Mouse (Mus musculus) spleen, adult 2 months (tissue): ENCODE data around the gene Zbtb42. TPM values are rescaled to one million over a fixed set of nuclear protein-coding genes. Genes with fewer than 3 reads are reported as not detected.

ENCODE experiments used
- DNase-seq, 2 experiments: peaks; one replicate each; pipeline versions ENCODE4 v3.0.0 to v3.0.0-alpha.2; 2012 to 2021; ENCODE audit warnings: low spot score in 2 of 2, low read depth in 1 of 2
- H3K27ac ChIP-seq: fragments of 200-500 bp; 2 replicates; pipeline ENCODE4 v1.5.1; 2012; ENCODE audit warnings: low read length, inconsistent platforms; ENCODE audit not compliant: insufficient read depth
- H3K27me3 ChIP-seq: fragments of 200-500 bp; 2 replicates; pipeline ENCODE4 v1.6.1; 2012; ENCODE audit warnings: mild to moderate bottlenecking, moderate library complexity, low read length, inconsistent platforms; ENCODE audit not compliant: control insufficient read depth, insufficient read depth
- H3K36me3 ChIP-seq: fragments of 200-500 bp; 2 replicates; pipeline ENCODE4 v1.6.1; 2012; ENCODE audit warnings: mild to moderate bottlenecking, low read length, inconsistent platforms; ENCODE audit not compliant: control insufficient read depth, insufficient read depth
- H3K4me1 ChIP-seq: fragments of 200-500 bp; 2 replicates; pipeline ENCODE4 v1.6.1; 2011; ENCODE audit warnings: inconsistent platforms; ENCODE audit not compliant: control insufficient read depth, insufficient read depth, insufficient read length
- H3K4me3 ChIP-seq: fragments of 200-500 bp; 2 replicates; pipeline ENCODE4 v1.5.1; 2011; ENCODE audit warnings: mild to moderate bottlenecking, inconsistent platforms; ENCODE audit not compliant: insufficient read depth, insufficient read length; ENCODE audit errors: extremely low read depth
- CTCF ChIP-seq: fragments of 200-500 bp; IDR thresholded peaks from 2 replicates; pipeline ENCODE4 v1.5.1; 2011; ENCODE audit warnings: mild to moderate bottlenecking, inconsistent platforms; ENCODE audit not compliant: insufficient read depth, insufficient read length, insufficient replicate concordance; ENCODE audit errors: extremely low read depth
- POLR2A ChIP-seq: fragments of 200-500 bp; IDR thresholded peaks from 2 replicates; pipeline ENCODE4 v1.6.1; 2011; ENCODE audit warnings: low read depth, low read length, inconsistent platforms
- WGBS: fragments of 180-500 bp; shearing (Covaris S2); methylation state at CpG from one replicate; pipeline ENCODE4 v1.1.7; 2018; 5-methylcytosine and 5-hydroxymethylcytosine counted together
- polyA plus RNA-seq: library from polyadenylated mRNA; depleted of rRNA; stranded (reverse); fragments of >200 nt; gene quantifications from 2 replicates; pipeline ENCODE4 v1.2.3, GENCODE M21; 2012

Gene Zbtb42
- polyA plus RNA-seq, 1 experiment, result 7.6 TPM

DNA sequence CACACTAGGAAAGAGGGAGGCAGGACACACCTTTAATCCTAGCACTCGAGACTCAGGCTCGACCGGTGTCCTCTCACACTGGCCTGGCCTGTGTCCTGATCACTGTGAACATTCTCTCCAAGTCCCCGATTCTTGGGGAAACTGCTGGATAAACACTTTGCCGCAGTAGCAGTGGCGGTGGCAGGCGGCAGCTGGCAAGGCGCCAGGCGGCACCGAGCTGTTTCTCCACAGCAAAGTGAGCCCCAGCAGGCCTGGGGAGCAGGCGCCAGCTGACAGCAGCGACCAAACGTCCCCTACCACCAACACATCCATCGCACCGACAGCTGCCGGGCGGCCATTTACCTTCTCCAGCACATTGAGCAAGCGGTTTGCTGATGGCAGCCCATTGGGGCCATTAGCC lies 13.2 kb upstream of the Zbtb42 start:
- no peak overlapping the region for H3K27ac ChIP-seq
- no peak for DNase-seq
- no peaks in the 10 kb centered on the region for H3K27me3 ChIP-seq
- no peak overlapping the region for H3K4me3 ChIP-seq
- TF ChIP-seq POLR2A (no peak), CTCF (no peak)
- peaks cover 8% of the 10 kb centered on the region; the same call in 1 of the 2 replicates for H3K4me1 ChIP-seq
- peaks cover 23% of the 10 kb centered on the region for H3K36me3 ChIP-seq
- WGBS, result 74% methylated on average over 18 of the region's 18 CpGs

DNA sequence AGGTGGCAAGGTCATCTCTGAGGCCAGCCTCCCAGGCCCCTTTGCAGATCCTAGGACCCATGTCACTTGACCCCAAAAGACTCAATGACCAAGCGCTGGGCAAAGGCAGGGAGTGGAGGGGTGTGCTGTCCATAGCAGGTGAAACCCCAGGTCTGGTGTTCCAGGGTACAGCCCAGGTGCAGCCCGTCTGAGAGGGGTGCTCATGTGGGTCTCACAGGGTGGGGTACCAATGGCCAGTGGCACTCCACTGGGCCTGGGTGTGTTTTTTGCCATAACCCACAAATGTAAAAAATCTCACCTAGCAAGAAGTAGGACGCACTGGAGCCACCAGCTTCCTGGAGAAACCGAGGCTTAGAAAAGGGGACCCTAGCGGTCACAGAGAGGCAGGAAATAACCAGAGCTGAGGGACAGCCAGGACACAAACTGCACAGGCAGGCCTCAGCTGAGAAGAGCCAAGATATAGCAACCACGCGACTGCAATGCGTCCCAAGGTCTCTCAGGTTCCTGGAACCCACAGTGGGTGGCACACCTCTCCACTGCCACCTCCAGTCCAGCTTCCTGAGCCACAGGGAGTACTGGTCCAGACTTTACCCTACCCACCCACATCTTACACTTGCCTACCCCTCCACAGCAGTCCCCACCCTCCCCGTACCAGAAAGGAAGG lies 12.6 kb upstream of the Zbtb42 start:
- no peaks in the 10 kb centered on the region for H3K27me3 ChIP-seq
- no peak for TF ChIP-seq CTCF
- TF ChIP-seq POLR2A, result no peak
- H3K4me3 ChIP-seq, result no peak overlapping the region
- H3K36me3 ChIP-seq, result peaks cover 22% of the 10 kb centered on the region
- no peak for DNase-seq
- no peak overlapping the region for H3K27ac ChIP-seq
- H3K4me1 ChIP-seq, result peaks cover 12% of the 10 kb centered on the region; the same call in 1 of the 2 replicates
- 88% methylated on average over 9 of the region's 9 CpGs for WGBS

GRCm38 (mm10) chr12:112667619-112668297 lies 10.9 kb upstream of the Zbtb42 start:
- no peak overlapping the region for H3K4me3 ChIP-seq
- TF ChIP-seq CTCF (no peak), POLR2A (no peak)
- H3K36me3 ChIP-seq, result peaks cover 12% of the 10 kb centered on the region
- 60% methylated on average over 10 of the region's 10 CpGs for WGBS
- H3K27ac ChIP-seq, result peak overlapping the region; percentile 34
- DNase-seq, result no peak
- peaks cover 13% of the 10 kb centered on the region; the same call in 1 of the 2 replicates for H3K4me1 ChIP-seq
- H3K27me3 ChIP-seq, result no peaks in the 10 kb centered on the region

DNA sequence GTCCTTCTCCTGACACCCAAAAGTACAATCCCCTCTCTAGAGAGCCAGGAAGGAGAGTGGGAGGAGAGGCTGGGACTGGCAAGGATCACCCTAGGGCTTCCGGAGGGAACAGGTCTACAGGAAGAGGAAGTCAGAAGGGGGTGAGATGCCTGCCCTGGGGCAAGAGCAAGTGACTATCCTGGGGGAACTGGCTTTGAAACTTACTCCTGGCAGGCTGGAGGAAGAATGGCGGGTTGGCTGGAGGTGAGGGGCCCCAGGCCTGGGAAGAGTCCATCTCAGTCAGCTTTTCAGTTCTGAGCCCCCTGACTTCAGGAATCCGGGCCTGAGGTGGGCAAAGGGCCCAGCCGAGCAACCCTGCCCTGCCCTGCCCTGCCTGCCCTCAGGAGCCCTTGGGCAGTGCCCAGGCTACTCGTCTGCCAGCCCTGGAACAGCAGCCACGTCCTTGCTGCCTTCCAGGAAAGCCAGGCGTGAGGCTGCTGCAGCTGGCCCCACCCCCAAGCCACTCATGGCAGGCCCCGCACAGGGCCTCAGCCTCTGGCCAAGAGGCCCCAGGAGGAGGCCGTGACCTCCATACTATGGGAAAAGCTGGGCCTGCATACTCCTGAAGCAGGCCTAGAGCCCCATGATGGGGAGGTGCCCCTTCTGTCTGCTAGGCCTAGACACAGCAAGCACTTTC lies 7.8 kb upstream of the Zbtb42 start:
- Histone ChIP-seq H3K27ac (no peak overlapping the region), H3K36me3 (peaks cover 10% of the 10 kb centered on the region), H3K4me1 (peaks cover 20% of the 10 kb centered on the region; the same call in 1 of the 2 replicates), H3K4me3 (no peak overlapping the region), H3K27me3 (no peaks in the 10 kb centered on the region)
- TF ChIP-seq CTCF (no peak), POLR2A (no peak)
- 78% methylated on average over 9 of the region's 9 CpGs for WGBS
- DNase-seq, result no peak

- no peak overlapping the region for H3K27ac ChIP-seq
- H3K4me1 ChIP-seq, result peaks cover 20% of the 10 kb centered on the region; the same call in 1 of the 2 replicates
- H3K4me3 ChIP-seq, result no peak overlapping the region
- TF ChIP-seq POLR2A, result no peak
- TF ChIP-seq CTCF, result no peak
- DNase-seq, result no peak
- 92% methylated on average over 7 of the region's 7 CpGs for WGBS
- H3K27me3 ChIP-seq, result no peaks in the 10 kb centered on the region; the same call in 1 of the 2 replicates
- H3K36me3 ChIP-seq, result peaks cover 7% of the 10 kb centered on the region; the same call in 1 of the 2 replicates
Measured at GRCm38 (mm10) chr12:112671891-112672290, 6.7 kb upstream of the Zbtb42 start.

GRCm38 (mm10) chr12:112672744-112673575 lies 5.7 kb upstream of the Zbtb42 start:
- H3K27me3 ChIP-seq, result no peaks in the 10 kb centered on the region; the same call in 1 of the 2 replicates
- H3K27ac ChIP-seq, result peak overlapping the region; percentile 74
- H3K36me3 ChIP-seq, result peaks cover 5% of the 10 kb centered on the region; the same call in 1 of the 2 replicates
- no peak for DNase-seq
- H3K4me1 ChIP-seq, result peaks cover 20% of the 10 kb centered on the region; the same call in 1 of the 2 replicates
- WGBS, result 5% methylated on average over 21 of the region's 21 CpGs
- peak overlapping the region; percentile 72 for H3K4me3 ChIP-seq
- TF ChIP-seq CTCF, result no peak
- no peak for TF ChIP-seq POLR2A
